Mouse (Mus musculus) erythroid progenitor cell, adult 5-6 weeks (primary cell): Measurements from ENCODE around the gene 1700009N14Rik. TPM values are rescaled to one million over a fixed set of nuclear protein-coding genes. Genes with fewer than 3 reads are reported as not detected.

ENCODE experiments used
- ATAC-seq: replicated peaks from 2 replicates; pipeline ENCODE4 v1.8.0; 2016; ENCODE audit warnings: moderate number of reproducible peaks, mild to moderate bottlenecking, moderate TSS enrichment, inconsistent platforms; ENCODE audit not compliant: poor library complexity, low FRiP score, severe bottlenecking
- total RNA-seq, 2 experiments: library from RNA; stranded (forward) in 1 of 2; stranded (reverse) in 1 of 2; fragments of 150-400 nt in 1 of 2; fragments of 186-747, 209-891 nt in 1 of 2; gene quantifications; 2 replicates each; pipeline versions ENCODE4 v1.2.3 to v1.2.4; 2015 to 2017; ENCODE audit warnings: low replicate concordance in 2 of 2

1700009N14Rik gene
- total RNA-seq (2015; ENCODE audit: low replicate concordance) (not detected in 2 replicates), total RNA-seq (2017; ENCODE audit: low replicate concordance) (not detected in 2 replicates)

- ATAC-seq = no peak
Observed at GRCm38 (mm10) chr4:39450069-39450468, at the start of gene 1700009N14Rik. Gene 1700009N14Rik (plus strand): TSS chr4:39450295.

- ATAC-seq = no peak
Observed at GRCm38 (mm10) chr4:39437870-39438367, 12.2 kb upstream of the 1700009N14Rik start.

GRCm38 (mm10) chr4:39474291-39474690, 24.2 kb downstream of the 1700009N14Rik start:
- ATAC-seq = no peak

- ATAC-seq = no peak
Observed at GRCm38 (mm10) chr4:39486393-39486792, 36.3 kb downstream of the 1700009N14Rik start.

- no peak for ATAC-seq
Observed at GRCm38 (mm10) chr4:39493596-39493995, 43.5 kb downstream of the 1700009N14Rik start.

- no peak for ATAC-seq
Observed at GRCm38 (mm10) chr4:39495875-39496274, 45.8 kb downstream of the 1700009N14Rik start.
